Mouse (Mus musculus) retina, adult 2 months (tissue): ENCODE results near the gene Ncs1.

ENCODE experiments used
- DNase-seq: peaks from one replicate; pipeline ENCODE4 v3.0.0-alpha.2; 2012; ENCODE audit warnings: low read depth, low spot score

Ncs1 gene

GRCm38 (mm10) chr2:31245491-31246141 lies at the start of gene Ncs1:
TSS of gene Ncs1 (plus strand) at chr2:31245823.
- no peak for DNase-seq

- DNase-seq = no peak
Measured at GRCm38 (mm10) chr2:31198621-31199020, 47.0 kb upstream of the Ncs1 start.

GRCm38 (mm10) chr2:31200051-31200450 lies 45.6 kb upstream of the Ncs1 start:
- DNase-seq = no peak

GRCm38 (mm10) chr2:31201851-31202250 lies 43.8 kb upstream of the Ncs1 start:
- no peak for DNase-seq

- no peak for DNase-seq
Measured at GRCm38 (mm10) chr2:31202357-31202756, 43.3 kb upstream of the Ncs1 start.

- DNase-seq = no peak
Measured at GRCm38 (mm10) chr2:31202956-31203355, 42.7 kb upstream of the Ncs1 start.

- DNase-seq = no peak
Measured at GRCm38 (mm10) chr2:31204677-31205076, 40.9 kb upstream of the Ncs1 start.

- DNase-seq = no peak
Measured at GRCm38 (mm10) chr2:31206211-31206610, 39.4 kb upstream of the Ncs1 start.

GRCm38 (mm10) chr2:31206882-31207281 lies 38.7 kb upstream of the Ncs1 start:
- no peak for DNase-seq

- no peak for DNase-seq
Measured at GRCm38 (mm10) chr2:31208544-31209142, 37.0 kb upstream of the Ncs1 start.

- no peak for DNase-seq
Measured at GRCm38 (mm10) chr2:31209525-31209924, 36.1 kb upstream of the Ncs1 start.

- no peak for DNase-seq
Measured at GRCm38 (mm10) chr2:31210144-31210847, 35.3 kb upstream of the Ncs1 start.

GRCm38 (mm10) chr2:31211204-31211603 lies 34.4 kb upstream of the Ncs1 start:
- no peak for DNase-seq

GRCm38 (mm10) chr2:31214211-31214796 lies 31.3 kb upstream of the Ncs1 start:
- no peak for DNase-seq

GRCm38 (mm10) chr2:31218611-31219010 lies 27.0 kb upstream of the Ncs1 start:
- no peak for DNase-seq

GRCm38 (mm10) chr2:31219470-31219869 lies 26.2 kb upstream of the Ncs1 start:
- no peak for DNase-seq

- no peak for DNase-seq
Measured at GRCm38 (mm10) chr2:31220844-31221243, 24.8 kb upstream of the Ncs1 start.

GRCm38 (mm10) chr2:31221582-31221981 lies 24.0 kb upstream of the Ncs1 start:
- no peak for DNase-seq

GRCm38 (mm10) chr2:31228768-31229311 lies 16.8 kb upstream of the Ncs1 start:
- no peak for DNase-seq

- no peak for DNase-seq
Measured at GRCm38 (mm10) chr2:31239203-31239696, 6.4 kb upstream of the Ncs1 start.

- DNase-seq = no peak
Measured at GRCm38 (mm10) chr2:31239833-31240232, 5.8 kb upstream of the Ncs1 start.

GRCm38 (mm10) chr2:31241639-31242038 lies 4.0 kb upstream of the Ncs1 start:
- no peak for DNase-seq
